Mouse (Mus musculus) limb, embryonic 11.5 days (tissue): Measurements from ENCODE around the gene Abraxas1. TPM values are rescaled to one million over a fixed set of nuclear protein-coding genes. Genes with fewer than 3 reads are reported as not detected.

Experiments
- ATAC-seq: fragments of 200-750 bp; cut with Nextera tagmentation; 2 replicates; pipeline ENCODE4 v1.8.0; 2017; ENCODE audit warnings: low read depth; ENCODE audit not compliant: insufficient number of reproducible peaks, low FRiP score, low TSS enrichment
- DNase-seq: peaks from one replicate; pipeline ENCODE4 v3.0.0-alpha.2; 2015; ENCODE audit warnings: low spot score
- H3K27ac ChIP-seq: fragments of 300-500 bp; sonication (generic); replicated peaks from 2 replicates; pipeline ENCODE4 v1.5.1; 2014; ENCODE audit warnings: low read depth, mild to moderate bottlenecking, low read length
- H3K27me3 ChIP-seq: fragments of 300-500 bp; sonication (generic); 2 replicates; pipeline ENCODE4 v1.6.1; 2014; ENCODE audit warnings: mild to moderate bottlenecking, low read length, mixed read lengths; ENCODE audit not compliant: control insufficient read depth, insufficient read depth
- H3K36me3 ChIP-seq: fragments of 300-500 bp; sonication (generic); 2 replicates; pipeline ENCODE4 v1.6.1; 2014; ENCODE audit warnings: mild to moderate bottlenecking, low read length, moderate library complexity, mixed read lengths; ENCODE audit not compliant: control insufficient read depth, insufficient read depth
- H3K4me1 ChIP-seq: fragments of 300-500 bp; sonication (generic); 2 replicates; pipeline ENCODE4 v1.6.1; 2014; ENCODE audit warnings: low read length, mixed read lengths; ENCODE audit not compliant: control insufficient read depth, insufficient read depth
- H3K4me2 ChIP-seq: fragments of 300-500 bp; sonication (generic); 2 replicates; pipeline ENCODE4 v1.6.1; 2014; ENCODE audit warnings: low read depth, mild to moderate bottlenecking, moderate library complexity; ENCODE audit not compliant: severe bottlenecking
- H3K4me3 ChIP-seq: fragments of 300-500 bp; sonication (generic); 2 replicates; pipeline ENCODE4 v1.5.1; 2014; ENCODE audit warnings: low read depth, low read length
- H3K9ac ChIP-seq: fragments of 300-500 bp; sonication (generic); 2 replicates; pipeline ENCODE4 v1.6.1; 2014; ENCODE audit warnings: mild to moderate bottlenecking, low read length
- H3K9me3 ChIP-seq: fragments of 300-500 bp; sonication (generic); 2 replicates; pipeline ENCODE4 v1.6.1; 2016; ENCODE audit warnings: low read length; ENCODE audit not compliant: control insufficient read depth
- WGBS: fragments of 180-500 bp; shearing (Covaris S2); extraction: QIAGEN DNeasy Blood & Tissue Kit; methylation state at CpG from one replicate; pipeline ENCODE4 v1.1.7; 2014; 5-methylcytosine and 5-hydroxymethylcytosine counted together
- polyA plus RNA-seq: library from polyadenylated mRNA; unstranded; fragments of >200 nt; fragmentation: Nextera tagmentation; extraction: Ambion mirVana; gene quantifications from 2 replicates; pipeline ENCODE4 v1.2.1, GENCODE M21; 2014

Abraxas1 gene
- polyA plus RNA-seq, result 31.1 and 31.2 TPM in 2 replicates

DNA sequence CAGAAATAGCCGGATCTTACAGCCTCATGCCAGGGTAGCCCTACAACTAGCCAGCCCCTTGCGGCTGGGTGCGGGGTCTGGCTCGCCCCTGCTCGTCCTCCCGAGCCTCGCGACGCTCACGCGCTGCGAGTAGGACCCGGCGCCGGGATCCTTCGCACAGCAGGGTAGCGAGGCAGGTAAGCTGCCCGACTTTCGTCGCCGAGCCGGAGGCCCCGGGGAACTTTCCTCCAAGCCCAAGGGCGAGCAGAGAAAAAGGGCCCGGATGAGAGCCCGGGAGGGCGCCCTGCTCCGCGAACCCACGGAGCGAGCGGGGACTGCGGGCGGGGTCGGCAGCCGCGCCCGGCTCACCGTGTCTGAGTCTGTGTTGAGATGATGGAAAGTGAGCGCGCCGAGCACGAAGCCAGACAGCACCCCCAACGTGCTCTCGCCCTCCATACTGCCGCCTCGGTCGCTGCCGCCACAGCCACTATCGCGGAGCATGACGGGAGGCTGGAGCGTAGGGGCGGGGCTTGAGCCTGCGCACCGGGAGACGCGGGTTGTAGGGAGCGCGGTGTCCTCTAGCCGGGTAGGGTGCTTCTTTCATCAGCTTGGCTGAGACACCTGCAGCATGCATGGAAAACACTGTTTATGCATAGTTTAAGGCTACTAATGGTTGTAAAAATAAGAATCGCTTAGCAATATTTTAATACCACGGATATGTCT lies at the start of gene Abraxas1:
Gene Abraxas1 (minus strand): TSS at position 483 of the 702 bp plus-strand sequence.
- peak within 1 kb of the TSS; percentile 80 for H3K27ac ChIP-seq
- under 1% methylated on average over 63 of the region's 63 CpGs for WGBS
- H3K4me3 ChIP-seq, result peak within 1 kb of the TSS; percentile 72
- peak; percentile 92 for DNase-seq
- H3K9ac ChIP-seq, result peak within 1 kb of the TSS; percentile 96
- H3K9me3 ChIP-seq, result no peaks in the 10 kb centered on the region
- peak; percentile 93 for ATAC-seq
- H3K36me3 ChIP-seq, result 0 out of 2 replicates have a peak, but pooled peaks cover 2% of the 10 kb centered on the region
- H3K27me3 ChIP-seq, result no peaks in the 10 kb centered on the region
- H3K4me1 ChIP-seq, result no peaks in the 10 kb centered on the region
- peak within 1 kb of the TSS; percentile 65 for H3K4me2 ChIP-seq

GRCm38 (mm10) chr5:100869197-100869895 lies 48.6 kb upstream of the Abraxas1 start:
- H3K4me2 ChIP-seq, result no peak overlapping the region
- no peaks in the 10 kb centered on the region for H3K9me3 ChIP-seq
- H3K27me3 ChIP-seq, result no peaks in the 10 kb centered on the region
- H3K4me1 ChIP-seq, result no peaks in the 10 kb centered on the region
- H3K4me3 ChIP-seq, result no peak overlapping the region
- no peaks in the 10 kb centered on the region for H3K36me3 ChIP-seq
- no peak overlapping the region for H3K9ac ChIP-seq
- ATAC-seq, result no peak
- WGBS, result 77% methylated on average over 4 of the region's 4 CpGs
- H3K27ac ChIP-seq, result no peak overlapping the region
- no peak for DNase-seq

DNA sequence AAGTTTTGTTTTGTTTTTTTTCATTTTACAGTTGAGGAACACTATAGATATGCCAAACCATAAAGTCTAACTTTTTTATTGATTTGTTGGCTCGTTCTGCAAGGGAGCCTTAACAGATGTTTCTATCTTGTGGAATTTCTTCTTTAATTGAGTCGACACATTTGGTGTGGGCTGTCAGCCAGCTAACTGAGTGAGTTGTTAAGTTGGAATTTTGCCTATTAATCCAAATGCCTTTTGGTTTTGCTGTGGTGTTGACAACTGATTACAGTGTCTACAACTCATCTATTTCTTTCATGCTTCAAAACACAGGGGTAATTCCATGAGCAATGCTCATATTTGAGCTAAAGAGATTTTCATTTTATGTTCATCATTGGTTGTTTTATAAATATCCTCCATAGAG lies 45.4 kb upstream of the Abraxas1 start:
- Histone ChIP-seq H3K9ac (no peak overlapping the region), H3K36me3 (no peaks in the 10 kb centered on the region), H3K4me1 (no peaks in the 10 kb centered on the region), H3K4me2 (no peak overlapping the region), H3K27me3 (no peaks in the 10 kb centered on the region), H3K4me3 (no peak overlapping the region), H3K9me3 (no peaks in the 10 kb centered on the region), H3K27ac (no peak overlapping the region)
- ATAC-seq (no peak), DNase-seq (no peak)
- 77% methylated on average over 2 of the region's 2 CpGs for WGBS

DNA sequence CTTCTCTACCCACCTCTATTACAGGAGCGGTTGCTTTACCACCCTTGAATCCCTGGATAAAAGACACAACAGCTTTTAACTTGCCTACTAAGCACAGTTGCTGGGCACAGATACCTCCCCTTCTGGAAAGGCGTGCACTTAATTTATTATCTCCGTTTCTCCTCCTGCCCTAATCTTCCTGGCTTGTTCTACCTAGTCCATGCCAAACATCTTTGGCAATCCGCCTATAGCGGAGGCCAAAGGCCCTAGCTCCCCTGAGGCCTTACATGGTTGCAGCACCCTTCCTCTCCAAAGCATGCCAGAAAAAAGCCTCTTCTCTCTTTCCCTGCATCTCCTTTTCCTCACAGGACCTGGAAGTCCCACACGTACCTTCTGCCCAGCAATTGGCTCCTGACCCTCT lies 43.7 kb upstream of the Abraxas1 start:
- no peak for ATAC-seq
- WGBS, result 84% methylated on average over 6 of the region's 6 CpGs
- H3K4me3 ChIP-seq, result no peak overlapping the region

DNA sequence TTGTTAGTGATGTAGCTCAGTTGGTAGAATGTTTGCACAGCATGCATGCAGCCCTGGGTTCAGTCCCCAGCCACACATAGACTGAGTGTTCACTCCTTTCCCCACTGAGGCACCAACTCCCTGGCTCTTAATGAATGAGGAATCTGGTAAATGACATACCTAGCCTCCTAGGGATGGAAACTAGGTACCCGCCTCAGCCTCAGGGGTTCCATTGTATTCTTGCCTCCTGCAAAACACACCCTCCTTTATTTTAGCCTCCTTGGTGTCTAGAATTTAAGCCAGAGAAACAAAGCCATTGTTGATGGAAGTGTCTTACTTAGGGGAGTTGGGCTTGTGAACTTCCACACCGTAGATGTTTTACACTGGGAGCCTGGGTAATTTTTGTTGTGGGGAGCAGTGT lies 42.3 kb upstream of the Abraxas1 start:
- Histone ChIP-seq H3K9me3 (no peaks in the 10 kb centered on the region), H3K27ac (no peak overlapping the region), H3K36me3 (no peaks in the 10 kb centered on the region), H3K9ac (no peak overlapping the region), H3K27me3 (no peaks in the 10 kb centered on the region), H3K4me2 (no peak overlapping the region), H3K4me1 (no peaks in the 10 kb centered on the region), H3K4me3 (no peak overlapping the region)
- WGBS, result 88% methylated on average over 2 of the region's 2 CpGs
- no peak for DNase-seq
- ATAC-seq, result no peak

More for the DNA sequence above, 43.7 kb upstream of the Abraxas1 start:
- Histone ChIP-seq H3K36me3 (no peaks in the 10 kb centered on the region), H3K4me2 (no peak overlapping the region), H3K27me3 (no peaks in the 10 kb centered on the region), H3K27ac (no peak overlapping the region), H3K9me3 (no peaks in the 10 kb centered on the region), H3K9ac (no peak overlapping the region), H3K4me1 (no peaks in the 10 kb centered on the region)
- DNase-seq, result no peak

DNA sequence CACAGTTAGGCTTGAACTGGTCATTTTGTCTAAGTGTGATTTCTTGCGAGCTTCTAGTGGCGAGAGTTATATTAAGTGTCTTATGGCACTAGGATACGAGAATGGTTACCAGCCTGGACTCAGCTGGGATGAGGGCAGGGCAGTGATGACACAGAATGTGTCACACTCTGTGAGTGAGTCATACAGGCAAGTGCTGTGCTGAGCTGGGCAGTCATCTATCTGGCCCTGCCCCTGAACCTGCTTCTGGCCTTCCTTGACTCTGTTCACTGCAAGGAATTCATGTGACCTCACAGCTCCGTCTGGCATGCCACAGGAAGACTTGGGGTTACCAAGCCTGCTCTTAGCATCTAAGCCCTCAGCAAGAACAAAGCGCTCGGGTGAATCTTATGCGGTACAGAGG lies 41.0 kb upstream of the Abraxas1 start:
- 84% methylated on average over 7 of the region's 7 CpGs for WGBS

DNA sequence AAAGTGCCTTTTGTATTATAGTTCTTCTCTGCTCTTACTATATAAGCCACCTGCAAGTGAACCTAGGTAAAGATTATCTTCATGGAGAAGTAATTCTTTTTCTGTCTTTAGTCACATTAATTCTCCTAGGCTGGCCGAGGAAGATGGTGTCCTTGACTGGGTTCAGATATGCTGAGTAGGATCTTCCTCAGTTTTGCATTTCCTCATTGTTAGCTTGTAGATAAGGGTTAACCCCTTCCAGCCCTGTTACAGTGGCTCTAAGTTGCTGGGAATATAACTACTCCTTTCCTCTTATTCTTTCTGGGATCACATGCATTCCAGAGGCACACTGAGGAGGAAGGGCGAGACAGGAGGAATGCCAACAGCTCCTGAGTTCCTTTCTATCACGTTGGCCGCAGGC lies 40.4 kb upstream of the Abraxas1 start:
- no peak overlapping the region for H3K27ac ChIP-seq
- no peak for ATAC-seq
- no peak overlapping the region for H3K4me2 ChIP-seq
- no peaks in the 10 kb centered on the region for H3K36me3 ChIP-seq
- 68% methylated on average over 4 of the region's 4 CpGs for WGBS
- H3K4me3 ChIP-seq, result no peak overlapping the region
- no peaks in the 10 kb centered on the region for H3K9me3 ChIP-seq
- no peaks in the 10 kb centered on the region for H3K27me3 ChIP-seq
- no peaks in the 10 kb centered on the region for H3K4me1 ChIP-seq
- no peak for DNase-seq
- no peak overlapping the region for H3K9ac ChIP-seq

More for the DNA sequence above, 41.0 kb upstream of the Abraxas1 start:
- no peak overlapping the region for H3K27ac ChIP-seq
- H3K4me2 ChIP-seq, result no peak overlapping the region
- ATAC-seq (no peak), DNase-seq (no peak)
- H3K9me3 ChIP-seq, result no peaks in the 10 kb centered on the region
- no peak overlapping the region for H3K4me3 ChIP-seq
- H3K27me3 ChIP-seq, result no peaks in the 10 kb centered on the region
- H3K36me3 ChIP-seq, result no peaks in the 10 kb centered on the region
- H3K9ac ChIP-seq, result no peak overlapping the region
- H3K4me1 ChIP-seq, result no peaks in the 10 kb centered on the region

- Histone ChIP-seq H3K4me2 (no peak overlapping the region), H3K36me3 (no peaks in the 10 kb centered on the region), H3K9me3 (no peaks in the 10 kb centered on the region), H3K27ac (no peak overlapping the region), H3K4me1 (no peaks in the 10 kb centered on the region), H3K27me3 (no peaks in the 10 kb centered on the region), H3K9ac (no peak overlapping the region), H3K4me3 (no peak overlapping the region)
- ATAC-seq, result no peak
- 82% methylated on average over 12 of the region's 12 CpGs for WGBS
- DNase-seq, result no peak
Measured at GRCm38 (mm10) chr5:100860417-100861053, 39.8 kb upstream of the Abraxas1 start.
